ENCODE assay signal across 35 mouse cellular contexts in the genomic region with DNA sequence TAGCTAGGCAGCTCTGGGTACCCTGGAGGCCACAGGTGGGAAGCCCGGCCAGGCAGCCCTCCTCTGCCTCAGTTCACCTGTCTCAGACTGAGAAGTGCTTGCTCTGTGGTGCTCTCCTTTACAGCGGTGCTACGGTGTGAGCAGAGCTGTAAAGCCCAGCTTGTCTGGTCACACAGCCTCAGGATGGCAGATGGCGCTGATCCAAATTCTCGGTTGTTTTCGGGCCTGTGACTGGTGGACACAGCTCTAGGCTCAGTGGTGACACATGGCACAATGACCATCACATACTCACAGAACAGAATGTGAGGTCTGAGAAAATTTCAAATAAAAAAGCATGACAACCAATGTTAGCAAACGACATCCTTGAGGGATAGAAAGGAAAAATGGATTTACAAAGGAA. TPM values are rescaled to one million over a fixed set of nuclear protein-coding genes. Genes with fewer than 3 reads are reported as not detected.
"Had no signal": no experiment of that assay in that cellular context is flagged by ENCODE, and none has a peak within 500 bp of the region (broad histone marks: within the 10 kb centered on the region; RNA-seq: fewer than 3 reads in every experiment).

No protein-coding gene starts in this region.

- DNase-seq: liver; liver, embryonic 13.5 days; liver, postnatal 0 days; lung, adult 18-20 months; lung, adult 2 months; lung, embryonic 14.5 days; lung, postnatal 10 days; lung, postnatal 14 days; lung, postnatal 36 days; lung, postnatal 4 days; midbrain, embryonic 14.5 days had no signal

- ATAC-seq: liver, embryonic 12.5 days; liver, postnatal 0 days; lung, postnatal 0 days; midbrain, embryonic 13.5 days; midbrain, embryonic 15.5 days; midbrain, embryonic 16.5 days had no signal

- H3K4me3 ChIP-seq: limb, embryonic 10.5 days; limb, embryonic 12.5 days; limb, embryonic 13.5 days; limb, embryonic 15.5 days; liver, embryonic 12.5 days; liver, embryonic 13.5 days; liver, embryonic 15.5 days; lung, embryonic 15.5 days; megakaryocyte, embryonic 14.5 days; midbrain, embryonic 10.5 days; midbrain, embryonic 12.5 days; midbrain, embryonic 13.5 days; midbrain, embryonic 15.5 days; myocyte; neural tube, embryonic 12.5 days; neural tube, embryonic 13.5 days had no signal

- H3K27ac ChIP-seq: limb, embryonic 10.5 days; limb, embryonic 12.5 days; limb, embryonic 13.5 days; limb, embryonic 15.5 days; liver, embryonic 12.5 days; liver, embryonic 13.5 days; liver, embryonic 14.5 days; liver, embryonic 15.5 days; lung, embryonic 15.5 days; macrophage; midbrain, embryonic 10.5 days; midbrain, embryonic 12.5 days; midbrain, embryonic 13.5 days; midbrain, embryonic 15.5 days; neural tube, embryonic 12.5 days; neural tube, embryonic 13.5 days had no signal

RNA-seq across cellular contexts. Expression of a gene that starts 37.1 kb away (rescaled TPM):
- total RNA-seq: liver, adult 2 months; megakaryocyte progenitor cell, adult 5-6 weeks; megakaryocyte, adult 5-6 weeks; megakaryocyte-erythroid progenitor cell, adult 5-6 weeks; monocyte, adult 5-6 weeks had no signal
